Mouse (Mus musculus) cortical plate, adult 2 months (tissue): ENCODE results near the gene Zfp362. TPM values are rescaled to one million over a fixed set of nuclear protein-coding genes. Genes with fewer than 3 reads are reported as not detected.

Experiments used
- H3K27ac ChIP-seq: fragments of 200-500 bp; 2 replicates; pipeline ENCODE4 v1.5.1; 2012; ENCODE audit warnings: low read length, control low read depth, inconsistent platforms; ENCODE audit not compliant: insufficient read depth
- H3K4me1 ChIP-seq: fragments of 200-500 bp; 2 replicates; pipeline ENCODE4 v1.6.1; 2011; ENCODE audit warnings: low read length; ENCODE audit not compliant: control insufficient read depth, insufficient read depth
- H3K4me3 ChIP-seq: fragments of 200-500 bp; 2 replicates; pipeline ENCODE4 v1.5.1; 2011; ENCODE audit warnings: mild to moderate bottlenecking, low read length, control low read depth; ENCODE audit not compliant: insufficient read depth
- CTCF ChIP-seq: fragments of 200-500 bp; IDR thresholded peaks from 2 replicates; pipeline ENCODE4 v1.5.1; 2011; ENCODE audit warnings: mild to moderate bottlenecking, control low read depth, low read length; ENCODE audit not compliant: insufficient read depth; ENCODE audit errors: extremely low read depth
- POLR2A ChIP-seq: fragments of 200-500 bp; IDR thresholded peaks from 2 replicates; pipeline ENCODE4 v1.6.1; 2011; ENCODE audit warnings: mild to moderate bottlenecking, low read length, control low read depth; ENCODE audit not compliant: insufficient read depth; ENCODE audit errors: extremely low read depth
- polyA plus RNA-seq: library from polyadenylated mRNA; depleted of rRNA; stranded (reverse); fragments of >200 nt; gene quantifications from 2 replicates; pipeline ENCODE4 v1.2.3, GENCODE M21; 2012

Gene Zfp362
- polyA plus RNA-seq, 1 experiment = 23.8 TPM

GRCm38 (mm10) chr4:128773820-128774219 is 32.0 kb downstream of the Zfp362 start:
- H3K4me3 ChIP-seq = no peak overlapping the region
- no peak overlapping the region for H3K27ac ChIP-seq
- TF ChIP-seq POLR2A (no peak), CTCF (no peak)
- 0 out of 2 replicates have a peak, but pooled peaks cover 1% of the 10 kb centered on the region for H3K4me1 ChIP-seq

GRCm38 (mm10) chr4:128770698-128771097 is 35.1 kb downstream of the Zfp362 start:
- no peak for TF ChIP-seq CTCF
- no peak for TF ChIP-seq POLR2A
- Histone ChIP-seq H3K27ac (no peak overlapping the region), H3K4me1 (no peaks in the 10 kb centered on the region), H3K4me3 (no peak overlapping the region)

- TF ChIP-seq POLR2A (no peak), CTCF (no peak)
- no peak overlapping the region for H3K27ac ChIP-seq
- H3K4me3 ChIP-seq = no peak overlapping the region
- no peaks in the 10 kb centered on the region for H3K4me1 ChIP-seq
Measured at GRCm38 (mm10) chr4:128769569-128770355, 36.1 kb downstream of the Zfp362 start.

GRCm38 (mm10) chr4:128768120-128768519 is 37.7 kb downstream of the Zfp362 start:
- no peak overlapping the region for H3K27ac ChIP-seq
- no peaks in the 10 kb centered on the region for H3K4me1 ChIP-seq
- H3K4me3 ChIP-seq = no peak overlapping the region
- TF ChIP-seq CTCF (no peak), POLR2A (no peak)

GRCm38 (mm10) chr4:128766929-128767328 is 38.9 kb downstream of the Zfp362 start:
- TF ChIP-seq POLR2A (no peak), CTCF (no peak)
- Histone ChIP-seq H3K27ac (no peak overlapping the region), H3K4me3 (no peak overlapping the region), H3K4me1 (no peaks in the 10 kb centered on the region)

GRCm38 (mm10) chr4:128760029-128760428 is 45.8 kb downstream of the Zfp362 start:
- H3K4me3 ChIP-seq = no peak overlapping the region
- no peak overlapping the region for H3K27ac ChIP-seq
- TF ChIP-seq CTCF = no peak
- no peaks in the 10 kb centered on the region for H3K4me1 ChIP-seq

GRCm38 (mm10) chr4:128759214-128759613 is 46.6 kb downstream of the Zfp362 start:
- H3K4me3 ChIP-seq = no peak overlapping the region
- no peak overlapping the region for H3K27ac ChIP-seq
- no peaks in the 10 kb centered on the region for H3K4me1 ChIP-seq
- no peak for TF ChIP-seq CTCF
- no peak for TF ChIP-seq POLR2A

GRCm38 (mm10) chr4:128755900-128756299 is 49.9 kb downstream of the Zfp362 start:
- no peak for TF ChIP-seq CTCF
- TF ChIP-seq POLR2A = no peak
- Histone ChIP-seq H3K4me3 (no peak overlapping the region), H3K27ac (no peak overlapping the region), H3K4me1 (no peaks in the 10 kb centered on the region)

- Histone ChIP-seq H3K4me3 (no peak within 1 kb of the TSS), H3K27ac (no peak within 1 kb of the TSS), H3K4me1 (no peaks in the 10 kb centered on the region)
- TF ChIP-seq CTCF = no peak
- no peak for TF ChIP-seq POLR2A
Measured at GRCm38 (mm10) chr4:128755064-128755463, 50.8 kb downstream of the Zfp362 start, which contains the start of gene A3galt2. A3galt2 (plus strand) TSS chr4:128755364.

- no peak overlapping the region for H3K27ac ChIP-seq
- H3K4me1 ChIP-seq = no peaks in the 10 kb centered on the region
- TF ChIP-seq POLR2A = no peak
- no peak for TF ChIP-seq CTCF
- no peak overlapping the region for H3K4me3 ChIP-seq
Measured at GRCm38 (mm10) chr4:128753571-128753970, 52.3 kb downstream of the Zfp362 start.
